Mouse (Mus musculus): ENCODE measurements around the gene Akap9. TPM values are rescaled to one million over a fixed set of nuclear protein-coding genes. Genes with fewer than 3 reads are reported as not detected.
"Not testable (repeated sequence)": the region's sequence is repeated elsewhere in the genome, so short reads cannot be mapped to it uniquely, and the experiment has no call there.

Gene Akap9
- polyA plus RNA-seq, 1 experiment from 2014 or later: 369 TPM

DNA sequence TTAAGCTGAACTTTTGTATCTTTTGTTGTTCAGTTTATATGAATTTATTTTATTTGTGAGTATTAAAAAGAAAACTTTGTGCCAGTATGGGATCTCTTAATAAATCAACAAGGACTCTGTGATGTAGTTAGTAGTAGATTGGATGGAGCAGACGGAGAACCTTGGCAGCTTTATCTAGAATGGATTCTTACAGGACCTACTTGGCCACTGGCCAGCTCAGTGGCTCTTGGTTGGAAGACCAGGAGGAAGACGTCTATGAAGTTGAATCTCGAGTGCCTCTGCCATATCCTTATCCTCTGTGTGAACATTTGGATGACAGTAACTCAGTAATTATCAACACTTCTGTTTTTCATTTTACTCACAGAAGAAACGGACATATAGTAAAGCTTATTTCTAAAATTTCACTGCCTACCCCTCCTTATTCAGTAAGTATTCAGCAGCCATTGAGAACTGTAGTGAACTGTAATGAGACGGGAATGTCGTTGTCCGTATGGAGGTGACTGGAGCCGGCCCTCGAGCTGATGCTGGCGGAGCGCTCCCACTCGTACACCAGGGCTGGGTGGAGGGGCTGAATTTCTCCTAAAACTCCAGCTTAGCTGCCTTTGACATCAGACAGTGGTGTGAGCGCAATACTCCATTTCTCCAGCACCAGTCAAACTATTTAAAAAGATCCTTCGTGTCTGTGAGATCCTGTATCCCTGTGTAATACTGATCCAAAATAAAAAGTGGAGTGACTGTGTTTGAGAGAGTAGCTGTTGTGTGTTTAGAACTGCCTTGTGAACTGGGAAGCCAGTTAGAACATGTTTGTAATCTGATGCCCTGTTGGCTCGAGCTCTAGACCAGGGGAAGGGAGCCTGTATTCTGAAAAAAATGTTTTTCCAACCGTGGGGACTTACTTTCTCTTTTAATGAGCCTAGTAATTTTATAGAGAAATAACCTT, 96.2 kb downstream of the Akap9 start:
- 81% methylated on average over 16 of the region's 16 CpGs for WGBS
- H3K9me3 ChIP-seq (replicated peaks): no peaks in the 10 kb centered on the region
- no peak overlapping the region for H3K27ac ChIP-seq
- no peaks in the 10 kb centered on the region for H3K27me3 ChIP-seq
- H3K4me1 ChIP-seq: no peaks in the 10 kb centered on the region
- peaks cover 37% of the 10 kb centered on the region for H3K36me3 ChIP-seq (ENCODE audit: poor library complexity, severe bottlenecking)
- ATAC-seq: no peak
- no peak overlapping the region for H3K4me2 ChIP-seq
- no peak overlapping the region for H3K4me3 ChIP-seq
- no peak overlapping the region for H3K9ac ChIP-seq

DNA sequence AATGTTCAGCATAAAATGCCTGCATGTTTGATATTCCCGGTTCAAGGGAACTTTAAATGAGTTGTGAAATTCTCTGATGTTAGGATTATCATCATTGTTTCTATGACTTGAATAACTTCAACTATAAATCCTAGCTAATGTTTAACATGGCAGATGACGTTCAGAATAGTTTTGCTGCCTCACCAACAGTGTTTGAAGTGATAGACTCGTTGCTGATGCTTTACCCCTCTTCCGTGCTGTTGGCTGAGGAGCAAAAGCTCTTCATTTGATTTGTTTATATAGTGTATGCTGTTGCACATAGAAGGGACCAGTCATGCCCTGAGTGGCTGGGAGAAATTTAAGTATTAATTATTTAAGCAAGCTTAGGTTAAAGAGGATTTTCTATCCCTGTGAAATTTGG, 96.9 kb downstream of the Akap9 start:
- WGBS: 80% methylated on average over 4 of the region's 4 CpGs
- no peak overlapping the region for H3K27ac ChIP-seq
- ATAC-seq: no peak
- peaks cover 34% of the 10 kb centered on the region for H3K36me3 ChIP-seq (ENCODE audit: poor library complexity, severe bottlenecking)
- H3K4me1 ChIP-seq: no peaks in the 10 kb centered on the region
- no peak overlapping the region for H3K9ac ChIP-seq
- no peaks in the 10 kb centered on the region for H3K27me3 ChIP-seq
- no peaks in the 10 kb centered on the region for H3K9me3 ChIP-seq (replicated peaks)
- no peak overlapping the region for H3K4me3 ChIP-seq
- H3K4me2 ChIP-seq: no peak overlapping the region

DNA sequence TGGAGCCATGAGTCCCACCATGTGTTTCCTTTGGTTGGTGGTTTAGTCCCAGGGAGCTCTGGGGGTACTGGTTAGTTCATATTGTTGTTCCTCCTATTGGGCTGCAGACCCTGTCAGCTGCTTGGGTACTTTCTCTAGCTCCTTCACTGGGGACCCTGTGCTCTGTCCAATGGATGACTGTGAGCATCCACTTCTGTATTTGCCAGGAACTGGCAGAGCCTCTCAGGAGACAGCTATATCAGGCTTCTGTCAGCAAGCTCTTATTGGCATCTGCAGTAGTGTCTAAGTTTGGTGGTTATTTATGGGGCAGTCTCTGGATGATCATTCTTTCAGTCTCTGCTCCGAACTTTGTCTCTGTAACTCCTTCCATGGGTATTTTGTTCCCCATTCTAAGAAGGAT, 98.5 kb downstream of the Akap9 start:
- peaks cover 38% of the 10 kb centered on the region for H3K36me3 ChIP-seq (ENCODE audit: poor library complexity, severe bottlenecking)
- not testable (repeated sequence) for H3K27me3 ChIP-seq; H3K4me3 ChIP-seq; H3K4me1 ChIP-seq; H3K9ac ChIP-seq; H3K4me2 ChIP-seq; ATAC-seq; H3K9me3 ChIP-seq (replicated peaks); H3K27ac ChIP-seq
- 95% methylated on average over 1 of the region's 1 CpGs for WGBS

DNA sequence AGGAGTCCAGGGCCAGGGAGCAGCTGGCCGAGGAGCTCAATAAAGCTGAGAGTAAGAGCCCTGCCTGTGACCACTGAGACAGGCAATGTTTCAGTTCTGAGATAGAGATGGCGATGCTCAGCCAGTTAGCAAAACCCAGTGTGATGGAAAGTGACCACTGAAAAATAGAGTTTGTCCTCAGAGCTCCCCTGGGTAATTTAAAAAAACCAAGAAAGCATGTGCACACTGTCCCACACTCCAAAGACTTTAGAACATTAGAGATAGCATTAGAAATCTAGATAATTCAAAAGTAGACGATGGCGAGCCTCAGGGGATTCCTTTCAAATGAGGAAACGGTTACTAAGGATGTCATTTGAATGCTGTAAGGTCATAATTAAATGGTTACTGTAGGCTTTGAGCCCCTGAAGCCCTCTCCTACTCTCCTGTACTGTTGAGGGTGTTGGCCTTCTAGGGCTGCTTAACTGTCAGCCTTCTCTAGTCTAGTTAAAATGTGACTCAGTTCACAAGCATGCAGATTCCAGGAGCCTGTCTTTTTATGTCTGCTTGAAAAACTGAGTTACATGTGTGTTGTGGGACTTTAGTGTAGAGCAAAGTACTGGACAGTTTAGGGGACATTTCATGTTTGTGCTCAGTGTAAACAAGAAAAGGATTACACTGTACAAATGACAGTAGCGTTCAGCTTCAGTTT, 100.8 kb downstream of the Akap9 start:
- no peak overlapping the region for H3K4me3 ChIP-seq
- no peaks in the 10 kb centered on the region for H3K4me1 ChIP-seq
- no peak overlapping the region for H3K9ac ChIP-seq
- 93% methylated on average over 6 of the region's 6 CpGs for WGBS
- H3K27me3 ChIP-seq: no peaks in the 10 kb centered on the region
- H3K4me2 ChIP-seq: no peak overlapping the region
- H3K36me3 ChIP-seq (ENCODE audit: poor library complexity, severe bottlenecking): peaks cover 46% of the 10 kb centered on the region
- H3K27ac ChIP-seq: no peak overlapping the region
- H3K9me3 ChIP-seq (replicated peaks): no peaks in the 10 kb centered on the region
- ATAC-seq: no peak

- H3K4me3 ChIP-seq: no peak overlapping the region
- no peak overlapping the region for H3K4me2 ChIP-seq
- no peak overlapping the region for H3K27ac ChIP-seq
- no peaks in the 10 kb centered on the region for H3K4me1 ChIP-seq
- H3K36me3 ChIP-seq (ENCODE audit: poor library complexity, severe bottlenecking): peaks cover 70% of the 10 kb centered on the region
- no peak overlapping the region for H3K9ac ChIP-seq
- 89% methylated on average over 4 of the region's 4 CpGs for WGBS
- no peaks in the 10 kb centered on the region for H3K27me3 ChIP-seq
- no peak for ATAC-seq
- no peaks in the 10 kb centered on the region for H3K9me3 ChIP-seq (replicated peaks)
Observed at GRCm38 (mm10) chr5:4031846-4032245, 104.0 kb downstream of the Akap9 start.

- Histone ChIP-seq H3K9me3 (replicated peaks) (no peaks in the 10 kb centered on the region), H3K4me2 (no peak overlapping the region), H3K27me3 (no peaks in the 10 kb centered on the region), H3K4me1 (no peaks in the 10 kb centered on the region), H3K27ac (no peak overlapping the region), H3K4me3 (no peak overlapping the region), H3K9ac (no peak overlapping the region), H3K36me3 (ENCODE audit: poor library complexity, severe bottlenecking) (peaks cover 78% of the 10 kb centered on the region)
- no peak for ATAC-seq
- 94% methylated on average over 9 of the region's 9 CpGs for WGBS
Observed at GRCm38 (mm10) chr5:4036686-4037085, 108.8 kb downstream of the Akap9 start.

DNA sequence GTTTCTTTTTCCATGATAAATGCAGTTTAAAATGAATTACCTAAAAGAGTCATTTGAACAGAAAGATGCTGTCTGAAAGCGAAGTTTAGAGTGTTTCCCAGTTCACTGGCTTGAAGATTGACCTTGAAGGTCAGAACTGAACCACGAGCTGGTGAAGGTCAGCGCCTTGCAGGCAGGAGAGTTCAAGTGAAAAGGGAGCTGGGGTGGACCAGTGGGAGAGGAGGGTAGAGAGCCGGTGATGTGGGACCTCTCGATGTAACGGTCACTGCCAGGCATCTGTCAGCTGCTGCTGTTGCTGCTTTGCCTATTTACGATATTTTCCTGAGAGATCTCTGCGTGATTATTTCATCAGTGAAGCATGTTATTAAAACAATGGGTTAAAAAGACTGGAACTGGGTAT, 111.5 kb downstream of the Akap9 start:
- WGBS: 91% methylated on average over 8 of the region's 8 CpGs
- Histone ChIP-seq H3K9ac (no peak overlapping the region), H3K9me3 (replicated peaks) (no peaks in the 10 kb centered on the region), H3K27ac (no peak overlapping the region), H3K4me1 (no peaks in the 10 kb centered on the region), H3K4me3 (no peak overlapping the region), H3K27me3 (no peaks in the 10 kb centered on the region), H3K4me2 (no peak overlapping the region), H3K36me3 (ENCODE audit: poor library complexity, severe bottlenecking) (peaks cover 86% of the 10 kb centered on the region)
- no peak for ATAC-seq

DNA sequence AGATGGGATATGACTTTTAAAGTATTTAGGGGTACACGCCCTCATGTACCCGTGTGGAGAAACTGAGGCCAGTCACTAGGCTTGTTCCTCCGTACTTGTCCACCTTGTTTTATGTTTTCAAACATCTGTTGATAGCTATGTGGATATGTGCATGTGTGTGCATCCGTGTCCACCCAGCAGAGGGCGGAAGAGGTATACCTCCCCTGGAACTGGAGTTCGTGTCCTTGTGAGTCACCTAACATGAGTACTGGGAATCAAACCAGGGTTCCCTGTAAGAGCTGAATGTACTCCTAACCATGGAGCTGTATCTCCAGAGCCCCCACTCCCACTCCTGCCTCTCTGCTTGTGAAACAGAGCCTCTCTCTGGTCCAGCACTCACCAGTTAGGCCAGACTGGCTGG, 112.5 kb downstream of the Akap9 start:
- Histone ChIP-seq H3K27ac (no peak overlapping the region), H3K4me3 (no peak overlapping the region), H3K9me3 (replicated peaks) (no peaks in the 10 kb centered on the region), H3K36me3 (ENCODE audit: poor library complexity, severe bottlenecking) (peaks cover 85% of the 10 kb centered on the region), H3K9ac (no peak overlapping the region), H3K4me1 (no peaks in the 10 kb centered on the region), H3K27me3 (no peaks in the 10 kb centered on the region), H3K4me2 (no peak overlapping the region)
- 89% methylated on average over 6 of the region's 6 CpGs for WGBS
- no peak for ATAC-seq

GRCm38 (mm10) chr5:4040922-4041321, 113.1 kb downstream of the Akap9 start:
- Histone ChIP-seq H3K4me2 (no peak overlapping the region), H3K9me3 (replicated peaks) (no peaks in the 10 kb centered on the region), H3K4me3 (no peak overlapping the region), H3K9ac (no peak overlapping the region), H3K36me3 (ENCODE audit: poor library complexity, severe bottlenecking) (peaks cover 84% of the 10 kb centered on the region), H3K27me3 (no peaks in the 10 kb centered on the region), H3K27ac (no peak overlapping the region), H3K4me1 (no peaks in the 10 kb centered on the region)
- no peak for ATAC-seq
- WGBS: 96% methylated on average over 2 of the region's 2 CpGs

GRCm38 (mm10) chr5:4060313-4060712, 132.5 kb downstream of the Akap9 start:
- ATAC-seq: no peak
- H3K4me2 ChIP-seq: no peak overlapping the region
- H3K4me1 ChIP-seq: no peaks in the 10 kb centered on the region
- H3K27me3 ChIP-seq: no peaks in the 10 kb centered on the region
- no peak overlapping the region for H3K4me3 ChIP-seq
- peaks cover 88% of the 10 kb centered on the region for H3K36me3 ChIP-seq (ENCODE audit: poor library complexity, severe bottlenecking)
- no peak overlapping the region for H3K27ac ChIP-seq
- no peaks in the 10 kb centered on the region for H3K9me3 ChIP-seq (replicated peaks)
- WGBS: 94% methylated on average over 8 of the region's 8 CpGs
- H3K9ac ChIP-seq: no peak overlapping the region

GRCm38 (mm10) chr5:4066476-4067115, 138.7 kb downstream of the Akap9 start:
- Histone ChIP-seq H3K9ac (no peak overlapping the region), H3K27ac (no peak overlapping the region), H3K4me2 (no peak overlapping the region), H3K4me3 (no peak overlapping the region), H3K4me1 (no peaks in the 10 kb centered on the region), H3K36me3 (ENCODE audit: poor library complexity, severe bottlenecking) (peaks cover 95% of the 10 kb centered on the region), H3K9me3 (replicated peaks) (no peaks in the 10 kb centered on the region), H3K27me3 (no peaks in the 10 kb centered on the region)
- 96% methylated on average over 18 of the region's 18 CpGs for WGBS
- peak; percentile 21; the same call in 1 of the 2 replicates for ATAC-seq

DNA sequence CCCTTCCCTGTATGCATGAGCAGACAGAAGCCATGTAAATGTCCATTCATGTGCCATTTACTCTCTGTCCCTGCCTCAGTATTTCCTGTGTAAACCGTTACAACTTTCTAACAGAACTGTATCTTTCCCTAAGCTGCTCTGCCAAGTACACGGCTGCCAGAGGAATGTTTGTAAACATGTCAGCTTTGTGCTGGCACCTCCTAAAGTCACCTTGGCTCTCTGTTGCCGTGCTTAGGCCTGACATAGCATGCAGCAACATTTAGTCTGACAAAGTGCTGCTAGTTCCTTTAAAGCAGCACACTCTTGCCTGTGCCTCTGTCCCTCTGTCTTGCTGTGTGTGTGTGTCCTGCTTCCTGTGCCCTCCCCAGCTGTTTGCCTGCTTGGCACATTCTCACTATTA, 139.3 kb downstream of the Akap9 start:
- Histone ChIP-seq H3K27ac (no peak overlapping the region), H3K9me3 (replicated peaks) (no peaks in the 10 kb centered on the region), H3K4me3 (no peak overlapping the region), H3K4me1 (no peaks in the 10 kb centered on the region), H3K27me3 (no peaks in the 10 kb centered on the region), H3K9ac (no peak overlapping the region), H3K4me2 (no peak overlapping the region), H3K36me3 (ENCODE audit: poor library complexity, severe bottlenecking) (peaks cover 95% of the 10 kb centered on the region)
- 74% methylated on average over 3 of the region's 3 CpGs for WGBS
- ATAC-seq: no peak
